Mouse (Mus musculus) testis, adult 2 months (tissue): ENCODE measurements around the gene Lmo1.

Experiments used
- CTCF ChIP-seq: fragments of 200-500 bp; IDR thresholded peaks from 2 replicates; pipeline ENCODE4 v1.5.1; 2012; ENCODE audit warnings: low read depth, mild to moderate bottlenecking, inconsistent platforms, low read length, moderate library complexity; ENCODE audit not compliant: control insufficient read depth, insufficient read depth, insufficient replicate concordance
- POLR2A ChIP-seq: fragments of 200-500 bp; IDR thresholded peaks from 2 replicates; pipeline ENCODE4 v1.6.1; 2012; ENCODE audit warnings: low read depth, mild to moderate bottlenecking, inconsistent platforms, low read length, moderate library complexity; ENCODE audit not compliant: control insufficient read depth

DNA sequence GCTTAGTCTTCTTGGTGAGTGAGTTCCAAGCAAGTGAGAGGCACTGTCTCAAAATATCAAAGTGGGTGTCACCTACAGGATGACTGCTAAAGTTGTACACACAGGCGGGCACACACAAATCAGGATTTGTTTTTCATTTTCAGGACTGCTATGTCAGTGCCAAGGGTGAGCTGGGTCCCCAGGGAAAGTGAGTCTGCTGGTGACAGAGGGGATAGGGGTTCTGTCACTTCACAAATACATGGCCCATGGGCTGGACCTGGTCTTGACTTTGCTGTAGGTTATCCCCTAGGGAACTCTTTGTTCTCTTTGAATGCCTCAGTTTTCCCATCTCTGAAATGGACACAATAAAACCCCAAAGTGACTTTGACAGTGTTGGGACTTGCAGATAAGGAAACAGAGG lies 19.8 kb upstream of the Lmo1 start:
- no peak for TF ChIP-seq POLR2A
- no peak for TF ChIP-seq CTCF
